Mouse (Mus musculus) left cerebral cortex, postnatal 25 days (tissue): ENCODE measurements at regions not wholly inside any gene's neighbourhood (a gene's known extent, or its start where the extent isn't known, plus 50 kb on each side); places are given as distances from the start of the nearest gene placed in this dataset.

Experiments used
- DNase-seq, 2 experiments: peaks; one replicate each; pipeline ENCODE4 v3.0.0; 2022; ENCODE audit warnings: low spot score in 2 of 2, mixed read lengths in 1 of 2
- intact Hi-C: fragments of 180-260 bp; cut with DNase I; formaldehyde crosslinking; loops from one replicate; pipeline ENCODE4 v1.15.1; 2025

- peak in 1 of 2 experiments; percentile 12 for DNase-seq
- intact Hi-C loops, result no loop called here
Measured at GRCm38 (mm10) chr7:135877091-135877874, 161.1 kb upstream of the Mki67 start.

- intact Hi-C loops, result no loop called here
Measured at GRCm38 (mm10) chr7:135878750-135879149, 162.6 kb upstream of the Mki67 start.

GRCm38 (mm10) chr7:135880446-135880845, 164.3 kb upstream of the Mki67 start:
- intact Hi-C loops, result no loop called here
- DNase-seq, result no peak

More at GRCm38 (mm10) chr7:135878750-135879149, 162.6 kb upstream of the Mki67 start:
- DNase-seq, result no peak

GRCm38 (mm10) chr7:135882306-135882705, 166.1 kb upstream of the Mki67 start:
- intact Hi-C loops, result no loop called here
- DNase-seq, result no peak

GRCm38 (mm10) chr7:135888598-135888997, 172.4 kb upstream of the Mki67 start:
- no peak for DNase-seq

GRCm38 (mm10) chr7:135889016-135889726, 173.0 kb upstream of the Mki67 start:
- no peak for DNase-seq
- intact Hi-C loops, result no loop called here

More at GRCm38 (mm10) chr7:135888598-135888997, 172.4 kb upstream of the Mki67 start:
- intact Hi-C loops, result no loop called here

GRCm38 (mm10) chr7:135898876-135899275, 182.7 kb upstream of the Mki67 start:
- DNase-seq, result no peak
- intact Hi-C loops, result no loop called here

- DNase-seq, result no peak
- intact Hi-C loops, result no loop called here
Measured at GRCm38 (mm10) chr7:135899765-135900164, 183.6 kb upstream of the Mki67 start.

GRCm38 (mm10) chr7:135900861-135901321, 184.7 kb upstream of the Mki67 start:
- intact Hi-C loops, result no loop called here
- DNase-seq, result no peak

GRCm38 (mm10) chr7:135902106-135903055, 186.2 kb upstream of the Mki67 start:
- intact Hi-C loops, result no loop called here
- DNase-seq, result no peak

GRCm38 (mm10) chr7:135911376-135911775, 195.2 kb upstream of the Mki67 start:
- intact Hi-C loops, result no loop called here
- DNase-seq, result no peak

- intact Hi-C loops, result no loop called here
Measured at GRCm38 (mm10) chr7:135913923-135914634, 197.9 kb upstream of the Mki67 start.

GRCm38 (mm10) chr7:135923876-135924275, 207.7 kb upstream of the Mki67 start:
- no peak for DNase-seq
- intact Hi-C loops, result no loop called here

More at GRCm38 (mm10) chr7:135913923-135914634, 197.9 kb upstream of the Mki67 start:
- no peak for DNase-seq

GRCm38 (mm10) chr7:135924641-135925040, 208.5 kb upstream of the Mki67 start:
- DNase-seq, result no peak
- intact Hi-C loops, result no loop called here

GRCm38 (mm10) chr7:135930091-135930490, 213.9 kb upstream of the Mki67 start:
- no peak for DNase-seq
- intact Hi-C loops, result no loop called here

GRCm38 (mm10) chr7:135932595-135933175, 216.5 kb upstream of the Mki67 start:
- intact Hi-C loops, result no loop called here
- no peak for DNase-seq

- DNase-seq, result no peak
- intact Hi-C loops, result no loop called here
Measured at GRCm38 (mm10) chr7:135935180-135935579, 219.0 kb upstream of the Mki67 start.

- no peak for DNase-seq
- intact Hi-C loops, result no loop called here
Measured at GRCm38 (mm10) chr7:135937465-135937864, 221.3 kb upstream of the Mki67 start.

- DNase-seq, result no peak
- intact Hi-C loops, result no loop called here
Measured at GRCm38 (mm10) chr7:135939341-135939740, 223.2 kb upstream of the Mki67 start.
